Mouse (Mus musculus) left cerebral cortex, adult 11 months (tissue): Measurements from ENCODE around the gene Vmn2r120.
"Not testable (repeated sequence)": the region's sequence is repeated elsewhere in the genome, so short reads cannot be mapped to it uniquely, and the experiment has no call there.

Experiments used
- DNase-seq: peaks from one replicate; pipeline ENCODE4 v3.0.0; 2022; ENCODE audit warnings: low spot score

The Vmn2r120 gene

GRCm38 (mm10) chr17:57545405-57545804 lies at the start of gene Vmn2r120:
Gene Vmn2r120, minus strand, starts transcription at chr17:57545505.
- DNase-seq = no peak

DNA sequence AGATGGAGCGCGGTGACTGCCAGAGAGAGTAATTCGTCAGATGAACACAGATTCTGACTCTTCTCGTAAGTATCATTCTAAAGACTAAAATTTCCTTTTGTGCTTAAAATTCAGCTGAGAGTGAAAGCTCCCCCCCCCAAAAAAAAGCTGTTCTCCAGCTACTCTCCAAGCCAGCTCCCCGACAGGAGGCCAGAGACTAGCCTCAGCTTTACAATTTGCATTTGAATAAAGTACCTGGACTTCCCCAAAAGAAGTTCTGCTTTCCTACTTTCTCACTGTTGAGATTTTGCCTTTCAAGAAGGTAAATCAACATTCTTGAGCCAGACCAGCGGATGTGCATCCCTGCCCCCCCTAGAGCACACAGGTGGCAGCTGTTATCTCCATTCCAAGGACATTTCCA lies 42.0 kb upstream of the Vmn2r120 start:
- not testable (repeated sequence) for DNase-seq

DNA sequence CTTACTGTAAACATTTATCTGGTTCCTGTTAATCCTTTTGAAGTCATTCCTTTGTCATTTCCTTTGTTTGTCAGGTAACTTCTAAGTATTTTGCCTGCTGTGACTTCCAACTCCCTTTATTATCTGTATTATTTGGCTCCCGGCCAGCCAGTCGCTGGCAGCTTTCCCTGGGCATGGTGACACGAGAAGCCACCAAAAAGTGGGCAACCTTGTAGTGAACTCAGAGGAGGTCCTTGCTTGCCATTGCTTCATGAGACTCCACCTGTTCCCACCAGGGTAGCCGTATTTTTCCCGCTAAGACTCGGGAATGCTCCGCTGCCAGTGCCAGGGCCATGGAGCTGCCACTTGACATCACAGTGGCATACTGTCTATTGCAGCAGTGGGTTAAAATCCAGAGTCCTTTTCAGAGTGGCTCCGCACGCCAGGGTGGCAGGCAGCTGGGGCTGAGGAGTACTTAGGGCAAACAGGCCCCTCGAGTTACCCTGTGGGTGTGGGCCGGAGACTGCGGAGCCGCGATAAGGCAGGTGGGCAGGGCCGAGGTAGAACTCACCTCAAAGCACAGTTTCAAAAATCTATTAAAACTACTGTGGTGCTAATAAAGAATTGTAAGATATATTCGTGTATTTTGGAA lies 28.9 kb upstream of the Vmn2r120 start:
- DNase-seq = no peak
